Mouse (Mus musculus) lung, postnatal 36 days (tissue): ENCODE data around the gene Col18a1.

Source experiments
- DNase-seq: peaks from one replicate; pipeline ENCODE4 v3.0.0; 2022; ENCODE audit warnings: mixed read lengths

Col18a1 gene

DNA sequence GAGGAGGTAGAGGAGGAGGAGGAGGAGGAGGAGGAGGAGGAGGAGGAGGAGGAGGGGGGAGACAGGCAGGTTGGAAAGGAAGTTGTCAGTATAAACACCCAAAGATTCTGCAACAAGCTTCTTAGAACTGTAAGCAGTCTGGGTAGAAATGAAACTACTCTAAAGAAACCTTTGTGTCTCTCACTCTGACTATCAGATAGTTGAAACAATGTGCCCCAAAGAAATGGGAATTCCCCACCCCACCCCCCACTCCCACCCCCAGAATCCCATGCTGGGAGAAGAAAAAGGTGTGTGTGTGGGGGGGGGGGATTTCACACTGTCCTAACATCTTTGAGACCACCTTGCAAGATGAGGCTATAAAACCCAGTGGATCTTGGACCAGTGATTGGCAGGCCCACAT lies 62.0 kb downstream of the Col18a1 start:
- no peak for DNase-seq

DNA sequence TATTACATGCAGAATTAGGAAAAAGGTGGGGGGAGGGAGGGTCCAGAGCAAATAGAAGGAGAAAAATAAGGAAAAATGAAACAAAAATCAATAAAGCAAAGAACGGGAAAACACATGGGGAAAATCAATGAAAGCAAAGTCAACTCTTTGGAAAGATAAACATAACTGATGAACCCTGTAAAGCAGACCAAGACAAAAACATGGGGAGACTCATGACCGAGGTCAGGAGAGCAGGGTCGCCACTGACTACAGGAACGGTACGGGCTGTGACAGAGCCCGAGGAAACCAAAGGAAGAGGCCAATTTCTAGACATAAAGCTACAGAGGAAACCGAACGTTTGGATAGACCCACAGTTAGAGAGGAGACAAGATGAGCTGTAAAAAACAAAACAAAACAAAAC lies 62.7 kb downstream of the Col18a1 start:
- no peak for DNase-seq

DNA sequence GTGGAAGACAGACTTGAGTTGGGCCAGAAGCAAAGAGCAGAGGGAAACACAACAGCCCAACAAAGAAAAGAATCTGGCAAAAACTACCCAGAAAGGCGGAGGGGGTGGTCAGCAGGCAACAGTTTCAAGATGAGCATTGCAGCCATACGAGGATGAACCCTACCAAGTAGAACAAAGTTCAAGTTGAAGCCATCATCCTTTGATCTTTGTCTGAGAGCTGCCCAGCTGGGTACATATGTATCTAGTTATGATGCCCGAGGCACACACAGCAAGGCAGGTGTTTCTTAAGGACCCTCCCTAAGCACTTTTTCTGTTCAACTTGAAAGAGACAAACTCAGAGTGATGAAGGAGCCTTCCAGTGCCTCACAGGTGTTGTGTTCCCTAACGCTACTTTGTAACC lies 66.6 kb downstream of the Col18a1 start:
- DNase-seq = no peak

DNA sequence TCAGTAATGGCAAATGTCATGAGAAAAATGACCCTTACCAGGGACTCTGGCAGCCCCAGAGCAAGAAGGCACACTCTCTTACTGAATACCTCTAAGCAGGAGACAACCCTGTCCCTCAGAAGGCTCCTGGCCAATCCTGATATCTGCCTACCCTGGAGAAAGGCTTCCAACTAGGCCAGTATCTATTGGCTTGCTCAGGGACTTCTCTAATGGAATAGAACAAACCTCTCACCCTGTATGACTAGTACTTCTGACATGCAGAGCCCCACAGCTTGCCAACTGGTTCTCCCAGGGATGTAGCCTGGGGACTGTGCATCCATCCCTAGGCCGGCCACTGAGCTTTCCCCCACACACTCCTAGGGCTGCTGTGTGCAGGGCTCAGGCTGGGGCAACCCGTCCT lies 67.7 kb downstream of the Col18a1 start:
- no peak for DNase-seq

DNA sequence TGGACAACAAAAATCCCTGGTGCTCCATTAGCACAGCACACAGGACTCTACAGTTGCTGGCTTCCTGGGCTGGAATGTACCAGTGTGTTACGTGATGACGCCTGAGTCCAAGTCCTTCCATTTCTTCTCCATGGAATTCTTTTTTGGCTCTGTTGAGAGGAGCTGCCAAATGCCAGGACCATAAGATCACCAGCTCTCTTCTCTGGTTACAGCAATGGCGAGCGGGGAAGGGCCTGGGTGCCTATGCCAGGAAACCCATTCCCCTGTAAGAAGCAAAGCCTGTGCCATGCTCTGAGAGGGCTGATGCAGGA lies 68.5 kb downstream of the Col18a1 start:
- no peak for DNase-seq

DNA sequence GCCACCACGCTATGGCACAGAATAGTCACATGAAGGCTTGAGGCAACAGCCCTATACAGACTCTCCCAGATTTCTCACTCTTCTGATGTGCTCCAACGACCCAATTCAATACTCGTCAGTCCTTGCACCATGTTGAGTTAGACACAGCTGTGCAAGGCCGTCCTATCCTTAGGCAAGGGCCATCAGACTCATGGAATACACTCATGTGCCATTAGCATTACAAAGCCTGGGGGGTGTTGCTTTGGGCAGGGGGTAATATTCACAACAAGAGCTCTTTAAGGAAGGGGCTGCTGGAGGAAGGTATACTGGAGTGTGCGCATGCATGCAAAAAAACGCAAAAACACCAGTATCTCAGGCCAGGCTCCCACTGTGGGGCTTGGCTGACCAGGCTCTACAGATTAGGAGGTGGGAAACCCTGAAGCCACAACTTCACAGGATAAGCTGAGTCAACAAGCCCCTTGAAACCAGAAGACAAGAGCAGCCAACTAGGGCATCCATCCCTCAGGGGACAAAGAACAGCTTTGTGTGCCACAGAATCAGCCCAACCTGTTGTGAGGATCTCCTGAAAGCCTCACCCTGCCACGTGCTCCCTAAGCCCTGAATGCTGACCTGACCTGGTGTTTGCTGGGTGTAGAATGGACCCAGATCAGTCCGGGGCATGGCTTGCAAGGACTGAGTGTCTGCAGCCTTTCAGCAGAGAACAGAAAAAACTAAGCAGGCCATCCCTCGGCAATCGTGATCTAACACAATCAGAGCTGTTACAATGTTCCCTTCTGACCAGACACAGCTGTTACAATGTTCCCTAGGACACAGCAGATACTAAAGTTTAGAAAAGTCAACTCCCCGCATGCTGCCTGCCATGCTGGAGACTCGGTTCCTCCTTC lies 69.1 kb downstream of the Col18a1 start:
- peak; percentile 22 for DNase-seq

DNA sequence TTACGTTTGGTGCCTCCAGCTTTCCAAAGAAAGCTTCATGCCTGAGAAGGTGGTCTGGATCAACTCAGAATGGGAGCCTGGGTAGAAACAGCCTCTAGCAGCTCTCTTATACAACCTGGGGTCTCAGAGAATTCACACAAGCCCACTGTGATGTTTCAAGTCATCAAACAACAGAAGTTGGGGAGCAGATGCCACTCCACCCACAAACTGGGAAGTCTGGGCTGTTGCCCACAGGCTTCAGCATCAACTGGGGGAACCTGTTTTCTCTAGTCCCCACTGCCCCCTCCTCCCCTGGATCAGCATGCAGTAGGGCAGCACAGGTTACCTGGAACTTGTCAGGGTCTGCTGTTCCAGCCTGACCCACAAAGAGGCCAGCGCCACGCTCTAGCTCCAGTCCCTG lies 70.7 kb downstream of the Col18a1 start:
- DNase-seq = no peak

DNA sequence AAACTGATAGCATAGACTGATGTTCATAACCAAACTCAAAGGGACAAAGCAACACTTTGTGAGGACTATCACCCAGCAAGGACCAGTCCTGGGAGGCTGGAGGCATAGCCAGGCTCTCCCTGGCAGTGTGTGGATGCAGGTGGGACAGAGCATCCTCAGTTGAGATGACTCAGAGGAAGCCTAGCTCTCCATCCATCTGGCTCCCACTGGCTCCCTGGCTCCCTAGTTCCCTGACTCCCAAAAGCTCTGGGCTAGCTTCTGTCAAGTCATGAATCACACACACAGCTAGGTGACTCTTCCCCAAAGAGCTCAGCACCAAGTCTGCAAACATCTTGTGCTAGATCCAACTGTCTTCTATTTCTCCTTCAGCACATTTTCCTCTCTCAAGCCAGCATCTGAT lies 72.5 kb downstream of the Col18a1 start:
- DNase-seq = no peak

DNA sequence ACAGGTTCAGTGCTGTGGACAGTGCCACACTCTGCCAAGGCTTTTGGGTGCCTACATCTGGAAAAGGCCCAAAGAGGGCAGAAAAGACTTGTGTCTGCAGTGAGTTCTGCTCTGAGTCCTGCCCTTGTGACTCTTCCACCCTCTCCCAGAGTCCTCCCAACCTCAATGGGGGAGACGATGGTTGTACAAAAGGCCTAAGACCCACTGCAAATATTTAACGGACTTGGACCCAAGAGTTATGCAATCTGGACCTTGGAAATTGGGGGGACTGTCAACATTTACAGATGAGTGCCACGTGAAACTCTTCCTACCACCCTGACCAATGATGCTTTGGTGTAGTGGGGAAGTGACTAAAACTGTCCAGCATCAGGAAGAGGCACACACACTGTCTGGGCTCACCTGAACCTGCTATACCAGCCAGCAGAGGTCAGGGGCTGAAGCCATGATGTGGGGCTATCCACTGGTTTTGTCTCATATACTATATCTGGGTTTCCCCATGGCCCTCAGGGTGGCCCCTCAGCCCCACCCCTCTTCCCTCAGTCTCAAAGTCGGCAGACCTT lies 74.7 kb downstream of the Col18a1 start:
- DNase-seq = no peak

DNA sequence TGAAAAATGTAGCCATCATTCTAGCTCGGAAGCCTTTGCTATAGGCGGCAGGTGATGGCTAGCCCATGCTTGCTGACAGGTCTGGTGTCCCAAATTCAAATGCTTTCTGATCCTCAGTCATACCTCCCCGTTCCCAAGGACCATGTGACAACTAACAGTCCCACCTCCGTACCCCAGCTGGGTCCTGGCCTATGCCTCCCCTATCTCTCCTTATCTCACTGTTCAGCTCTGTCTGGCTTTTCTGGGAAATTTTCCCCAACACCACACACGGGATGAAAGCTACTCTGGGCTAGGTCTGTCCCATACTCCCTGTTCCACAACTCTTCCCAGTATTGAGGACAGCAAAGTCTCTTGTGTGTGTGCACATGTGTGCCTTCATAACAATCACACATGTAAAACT lies 76.3 kb downstream of the Col18a1 start:
- DNase-seq = no peak

DNA sequence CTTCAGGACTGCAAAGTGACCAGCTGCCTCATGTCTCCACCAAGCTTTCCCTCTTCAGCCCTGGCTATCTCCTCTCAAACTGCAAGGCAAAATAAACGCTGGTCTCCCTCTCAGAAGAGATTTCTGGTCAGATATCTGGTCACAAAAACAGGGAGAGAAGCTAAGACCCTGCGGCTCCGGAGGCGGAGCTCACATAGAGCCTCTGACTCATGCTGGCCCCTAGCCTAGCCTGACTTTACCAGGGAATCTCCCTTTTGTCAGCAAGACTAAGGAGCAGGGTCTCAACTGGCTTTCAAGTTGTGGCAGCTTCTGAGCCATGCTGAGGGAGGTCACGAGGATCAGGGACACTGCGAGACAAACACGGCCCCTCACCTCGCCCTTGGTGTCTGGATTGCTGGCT lies 77.0 kb downstream of the Col18a1 start:
- DNase-seq = peak; percentile 64

- DNase-seq = no peak
These were observed 81.8 kb downstream of the Col18a1 start for GRCm38 (mm10) chr10:77084568-77084967.

- no peak for DNase-seq
These were observed 83.4 kb downstream of the Col18a1 start for GRCm38 (mm10) chr10:77082921-77083320.

- peak; percentile 85 for DNase-seq
These were observed 83.9 kb downstream of the Col18a1 start for GRCm38 (mm10) chr10:77082453-77082852.

DNA sequence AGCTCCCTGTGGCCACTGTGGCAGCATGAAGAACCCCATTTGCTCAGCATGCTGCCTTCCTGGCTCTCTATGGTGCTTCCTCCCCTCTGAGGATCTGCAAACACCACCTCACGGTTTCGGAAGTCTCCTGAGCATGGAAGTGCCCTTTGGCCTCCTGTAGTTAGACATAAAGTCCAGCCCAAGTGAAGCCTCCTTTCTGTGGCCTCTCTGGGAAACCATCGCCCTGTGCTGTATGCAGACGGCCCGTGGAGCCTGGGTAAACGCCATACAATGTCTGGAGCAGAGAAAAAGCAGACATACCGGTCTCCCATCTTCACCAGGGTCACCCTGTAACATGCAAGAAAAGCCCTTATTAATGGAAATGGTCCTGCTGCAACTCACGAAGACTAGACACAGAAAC lies 87.4 kb downstream of the Col18a1 start:
- DNase-seq = no peak

DNA sequence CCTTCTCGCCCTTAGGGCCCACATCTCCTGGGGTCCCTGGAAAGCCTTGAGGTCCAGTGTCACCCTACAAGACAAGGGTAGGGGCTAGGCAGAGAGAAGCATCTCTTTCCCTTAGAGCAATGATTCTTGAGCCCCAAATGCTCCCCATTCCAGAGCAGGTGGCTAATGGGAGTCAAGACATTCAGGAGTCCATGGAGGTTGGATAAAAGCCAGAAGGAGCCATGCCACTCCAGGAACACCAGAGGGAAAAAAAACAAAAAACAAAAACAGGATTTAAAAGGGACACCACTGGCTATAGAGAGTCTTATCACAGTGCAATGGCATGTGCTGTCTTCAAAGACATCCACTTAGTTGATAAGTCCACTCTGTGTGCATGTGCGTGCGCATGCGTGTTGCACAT lies 87.9 kb downstream of the Col18a1 start:
- no peak for DNase-seq

GRCm38 (mm10) chr10:77074276-77074974 lies 91.9 kb downstream of the Col18a1 start:
- DNase-seq = no peak

DNA sequence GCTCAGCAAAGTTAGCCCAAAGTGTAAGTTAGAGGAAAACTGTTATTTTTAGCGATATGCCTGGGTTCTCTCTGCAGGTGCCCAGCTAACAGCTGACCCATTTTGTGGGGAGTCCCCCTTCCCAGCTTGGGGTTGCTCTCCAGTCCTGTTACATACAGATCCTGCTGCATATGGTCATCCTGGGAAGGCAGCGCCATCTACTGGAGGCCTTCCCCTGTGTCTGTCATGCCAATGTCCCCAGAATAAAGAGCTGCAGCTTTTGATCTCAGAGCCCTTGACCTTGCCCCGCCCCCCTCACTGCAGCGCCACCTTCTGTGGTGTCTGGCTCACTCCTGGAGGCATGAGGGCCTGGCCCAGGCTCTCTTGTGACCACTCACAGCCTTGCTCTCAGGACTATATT lies 96.3 kb downstream of the Col18a1 start:
- peak; percentile 82 for DNase-seq

- no peak for DNase-seq
These were observed 97.9 kb downstream of the Col18a1 start for GRCm38 (mm10) chr10:77068469-77068868.

- DNase-seq = no peak
These were observed 101.7 kb downstream of the Col18a1 start for GRCm38 (mm10) chr10:77064659-77065058.

- DNase-seq = no peak
These were observed 102.1 kb downstream of the Col18a1 start for GRCm38 (mm10) chr10:77064239-77064638.

DNA sequence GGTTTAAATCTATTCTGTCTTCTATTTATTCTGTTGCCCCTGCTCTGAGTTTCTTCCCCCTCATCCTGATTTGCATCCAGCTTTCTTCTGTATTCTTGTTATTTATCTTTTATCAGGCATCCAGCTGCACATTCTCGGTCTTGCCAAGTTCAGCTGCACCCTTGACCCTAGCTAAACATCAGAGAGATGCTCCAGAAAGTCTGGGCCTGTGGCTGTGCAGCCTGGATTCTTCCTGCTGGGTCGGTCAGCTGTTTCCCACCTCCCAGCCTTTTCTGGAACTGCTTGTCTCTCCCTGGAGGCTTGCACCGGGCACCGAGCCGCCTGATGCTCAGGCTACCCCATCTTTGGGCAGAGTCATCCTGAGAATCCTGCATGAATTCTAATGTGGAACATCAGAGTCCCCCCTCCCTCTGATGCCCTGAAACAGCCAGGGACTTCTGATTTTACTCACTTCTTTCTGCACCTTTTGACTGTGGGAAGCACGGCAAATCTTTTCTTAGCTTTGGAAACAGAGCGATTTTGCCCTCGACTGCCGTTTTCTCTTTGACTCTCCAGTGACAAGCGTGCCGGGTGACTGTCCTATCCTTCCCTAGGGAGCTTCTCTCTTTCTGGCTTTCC lies 103.8 kb downstream of the Col18a1 start:
- peak; percentile 66 for DNase-seq

- no peak for DNase-seq
These were observed 104.9 kb downstream of the Col18a1 start for GRCm38 (mm10) chr10:77061426-77061825.

- no peak for DNase-seq
These were observed 109.6 kb downstream of the Col18a1 start for GRCm38 (mm10) chr10:77056768-77057167.
